Mouse (Mus musculus): ENCODE measurements at regions not wholly inside any gene's neighbourhood (a gene's known extent, or its start where the extent isn't known, plus 50 kb on each side); places are given as distances from the start of the nearest gene placed in this dataset.
A peak's percentile ranks its signal among the peaks of the same experiment; 100 is the strongest.
"Not testable (repeated sequence)": the region's sequence is repeated elsewhere in the genome, so short reads cannot be mapped to it uniquely, and the experiment has no call there.

DNA sequence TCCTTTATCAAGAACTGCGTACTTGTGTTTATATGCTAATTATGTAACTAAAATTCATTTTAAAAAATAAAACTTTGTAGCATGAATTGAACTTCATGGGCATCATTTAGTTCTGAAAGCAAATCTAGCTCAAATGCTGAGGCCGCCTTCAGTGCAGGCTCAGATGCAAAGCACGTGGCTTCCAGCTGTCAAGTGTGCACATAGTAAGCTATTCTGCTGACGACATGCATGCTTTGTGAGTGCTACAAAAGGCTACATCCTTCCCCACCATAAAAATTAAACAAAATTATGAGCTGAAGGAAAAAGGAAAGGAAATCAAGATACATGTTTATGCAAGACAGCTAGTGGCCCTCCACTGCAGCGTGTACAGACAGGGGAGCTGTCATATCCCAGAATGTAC is 276.0 kb upstream of the Vstm2a start:
- DNase-seq (ENCODE audit: low spot score in 2 of 2) = no peak

- no peak for DNase-seq (ENCODE audit: low spot score in 2 of 2)
These were observed 273.0 kb upstream of the Vstm2a start for GRCm38 (mm10) chr11:15984517-15984916.

DNA sequence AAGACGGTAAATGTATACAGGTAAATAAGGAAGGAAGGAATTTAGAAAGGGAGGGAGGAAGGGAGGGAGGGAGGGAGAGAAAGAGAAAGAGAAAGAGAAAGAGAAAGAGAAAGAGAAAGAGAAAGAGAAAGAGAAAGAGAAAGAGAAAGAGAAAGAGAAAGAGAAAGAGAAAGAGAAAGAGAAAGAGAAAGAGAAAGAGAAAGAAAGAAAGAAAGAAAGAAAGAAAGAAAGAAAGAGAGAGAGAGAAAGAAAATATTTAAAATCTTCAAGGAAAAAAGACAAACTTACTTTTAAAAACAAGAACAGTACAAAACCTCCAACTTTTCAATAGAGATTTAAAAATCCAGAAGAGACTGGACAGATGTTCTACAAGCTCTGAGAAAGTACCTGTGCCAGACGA is 261.1 kb upstream of the Vstm2a start:
- not testable (repeated sequence) for DNase-seq (ENCODE audit: low spot score in 2 of 2)

DNA sequence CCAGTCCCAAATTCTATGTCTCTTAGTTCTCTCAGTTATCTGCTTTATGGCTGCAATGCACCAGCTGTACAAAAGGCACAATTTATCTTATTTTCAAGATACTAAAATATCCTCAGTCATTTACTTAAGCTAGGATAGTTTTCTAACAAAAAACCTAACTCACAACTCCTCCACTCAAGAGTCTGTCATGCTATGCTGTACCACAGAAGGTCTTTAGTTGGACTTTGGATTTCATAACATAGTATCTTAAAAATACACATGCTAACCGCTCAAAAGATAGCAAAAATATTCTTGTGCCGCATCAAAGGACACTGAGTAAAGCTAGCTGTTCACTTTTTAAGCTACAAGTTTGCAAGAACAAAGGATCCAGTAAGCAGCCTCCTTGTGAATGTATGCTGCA is 255.6 kb upstream of the Vstm2a start:
- DNase-seq (ENCODE audit: low spot score in 2 of 2) = peak in 1 of 2 experiments; percentile 4
